Mouse (Mus musculus) lung, adult 2 months (tissue): ENCODE data around the gene Rabif. TPM values are rescaled to one million over a fixed set of nuclear protein-coding genes. Genes with fewer than 3 reads are reported as not detected.
"Not testable (repeated sequence)": the region's sequence is repeated elsewhere in the genome, so short reads cannot be mapped to it uniquely, and the experiment has no call there.

Experiments used
- DNase-seq: peaks from one replicate; pipeline ENCODE4 v3.0.0; 2022
- H3K4me1 ChIP-seq: fragments of 200-500 bp; 2 replicates; pipeline ENCODE4 v1.6.1; 2011; ENCODE audit warnings: low read length; ENCODE audit not compliant: control insufficient read depth, insufficient read depth
- H3K4me3 ChIP-seq: fragments of 200-500 bp; replicated peaks from 2 replicates; pipeline ENCODE3; 2011; ENCODE audit warnings: low read depth, mild to moderate bottlenecking, control low read depth, low read length; ENCODE audit errors: extremely low read depth
- CTCF ChIP-seq: fragments of 200-500 bp; IDR thresholded peaks from 2 replicates; pipeline ENCODE4 v1.5.1; 2011; ENCODE audit warnings: mild to moderate bottlenecking, low read length, control low read depth; ENCODE audit not compliant: insufficient read depth
- POLR2A ChIP-seq: fragments of 200-500 bp; IDR thresholded peaks from 2 replicates; pipeline ENCODE4 v1.6.1; 2011; ENCODE audit warnings: low read depth, mild to moderate bottlenecking, control low read depth, low read length, borderline replicate concordance; ENCODE audit errors: extremely low read depth
- WGBS: fragments of 180-500 bp; shearing (Covaris S2); methylation state at CpG from one replicate; pipeline ENCODE4 v1.1.7; 2018; 5-methylcytosine and 5-hydroxymethylcytosine counted together
- polyA plus RNA-seq: library from polyadenylated mRNA; depleted of rRNA; stranded (reverse); fragments of >200 nt; gene quantifications from 2 replicates; pipeline ENCODE4 v1.2.3, GENCODE M21; 2012

Gene Rabif
- polyA plus RNA-seq, 1 experiment, result 15.5 TPM

DNA sequence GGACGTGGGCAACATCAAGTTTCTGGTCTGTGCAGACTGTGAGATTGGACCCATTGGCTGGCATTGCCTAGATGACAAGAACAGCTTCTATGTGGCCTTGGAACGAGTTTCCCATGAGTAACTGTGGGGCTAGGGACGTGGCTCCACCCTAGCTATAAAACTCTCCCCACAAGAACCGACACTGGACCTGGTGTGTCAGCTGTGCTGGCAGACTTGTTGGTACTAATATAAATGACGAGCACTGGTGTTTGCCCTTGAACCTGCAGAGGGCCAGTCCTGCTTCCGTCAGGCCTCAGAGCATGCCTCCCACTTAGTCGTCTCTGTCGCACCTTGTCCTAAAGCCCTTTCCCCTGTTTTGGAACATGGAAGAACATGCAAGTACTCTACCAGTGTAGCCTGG is 11.8 kb downstream of the Rabif start:
- Histone ChIP-seq H3K4me1 (no peaks in the 10 kb centered on the region), H3K4me3 (no peak overlapping the region)
- DNase-seq, result no peak
- TF ChIP-seq CTCF (no peak), POLR2A (no peak)
- 90% methylated on average over 8 of the region's 8 CpGs for WGBS

DNA sequence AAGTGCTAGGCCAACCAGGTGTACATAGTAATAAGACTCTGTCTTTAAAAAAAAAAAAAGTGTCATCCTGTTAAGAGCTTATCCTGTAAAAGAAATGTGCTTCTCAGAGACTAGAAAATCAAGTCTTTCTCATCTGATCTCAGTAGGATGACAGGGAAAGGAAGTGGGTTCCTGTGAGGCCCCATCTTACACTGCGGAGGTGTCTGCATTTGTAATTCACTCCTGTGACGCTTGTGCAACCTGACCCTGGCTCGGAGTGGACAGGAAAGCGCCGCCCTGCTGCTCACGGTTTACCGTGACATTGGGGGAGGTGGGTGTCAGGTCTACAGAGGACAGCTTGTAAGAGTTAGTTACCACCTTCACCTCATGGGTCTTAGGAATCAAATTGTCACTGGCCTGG is 15.6 kb downstream of the Rabif start:
- TF ChIP-seq POLR2A, result no peak
- TF ChIP-seq CTCF, result no peak
- no peak for DNase-seq
- WGBS, result 48% methylated on average over 7 of the region's 7 CpGs

DNA sequence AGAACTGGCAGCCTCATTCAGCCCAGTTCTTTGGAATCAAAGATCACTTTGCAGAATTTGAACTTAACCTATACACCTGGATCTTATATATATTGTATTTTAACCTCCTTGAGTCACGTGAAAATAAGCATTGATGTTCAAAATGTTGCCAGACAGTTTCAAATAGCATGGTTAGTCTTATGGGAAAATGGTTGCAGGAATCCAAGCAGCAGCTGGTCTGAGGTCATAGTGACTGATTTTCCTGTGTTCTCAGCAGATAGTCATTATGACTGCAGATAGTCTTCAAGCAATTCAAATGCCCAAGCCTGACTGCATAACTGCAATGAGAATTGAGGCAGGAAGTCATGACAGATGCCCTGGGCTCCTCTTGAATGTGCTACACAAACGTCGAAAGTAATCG is 17.7 kb downstream of the Rabif start:
- no peak overlapping the region for H3K4me3 ChIP-seq
- no peaks in the 10 kb centered on the region; the same call in 1 of the 2 replicates for H3K4me1 ChIP-seq
- TF ChIP-seq CTCF, result no peak
- no peak for TF ChIP-seq POLR2A
- WGBS, result 58% methylated on average over 4 of the region's 4 CpGs
- no peak for DNase-seq

More for the DNA sequence above, 15.6 kb downstream of the Rabif start:
- H3K4me3 ChIP-seq, result no peak overlapping the region
- no peaks in the 10 kb centered on the region; the same call in 1 of the 2 replicates for H3K4me1 ChIP-seq

DNA sequence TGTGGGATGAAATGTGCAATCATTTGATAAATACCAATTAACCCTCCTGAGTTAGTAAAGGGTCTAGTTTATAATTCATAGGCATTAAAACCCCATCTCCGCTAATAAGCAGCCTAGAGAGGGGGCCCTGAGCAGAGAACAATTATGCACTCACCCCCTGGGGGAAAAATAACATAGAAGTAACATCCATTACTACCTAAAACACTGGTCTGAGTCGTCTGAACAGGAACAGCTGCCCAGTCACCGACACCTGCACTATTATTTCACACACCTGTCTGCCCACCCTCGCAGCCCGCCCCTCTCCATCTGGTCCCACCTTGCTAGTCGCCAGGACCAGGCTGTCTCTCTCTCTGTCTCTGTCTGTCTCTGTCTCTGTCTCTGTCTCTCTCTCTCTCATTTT is 18.1 kb downstream of the Rabif start:
- no peak for TF ChIP-seq CTCF
- TF ChIP-seq POLR2A, result no peak
- H3K4me1 ChIP-seq, result no peaks in the 10 kb centered on the region; the same call in 1 of the 2 replicates
- no peak for DNase-seq
- 70% methylated on average over 6 of the region's 6 CpGs for whole genome bisulfite sequencing
- H3K4me3 ChIP-seq, result no peak overlapping the region

DNA sequence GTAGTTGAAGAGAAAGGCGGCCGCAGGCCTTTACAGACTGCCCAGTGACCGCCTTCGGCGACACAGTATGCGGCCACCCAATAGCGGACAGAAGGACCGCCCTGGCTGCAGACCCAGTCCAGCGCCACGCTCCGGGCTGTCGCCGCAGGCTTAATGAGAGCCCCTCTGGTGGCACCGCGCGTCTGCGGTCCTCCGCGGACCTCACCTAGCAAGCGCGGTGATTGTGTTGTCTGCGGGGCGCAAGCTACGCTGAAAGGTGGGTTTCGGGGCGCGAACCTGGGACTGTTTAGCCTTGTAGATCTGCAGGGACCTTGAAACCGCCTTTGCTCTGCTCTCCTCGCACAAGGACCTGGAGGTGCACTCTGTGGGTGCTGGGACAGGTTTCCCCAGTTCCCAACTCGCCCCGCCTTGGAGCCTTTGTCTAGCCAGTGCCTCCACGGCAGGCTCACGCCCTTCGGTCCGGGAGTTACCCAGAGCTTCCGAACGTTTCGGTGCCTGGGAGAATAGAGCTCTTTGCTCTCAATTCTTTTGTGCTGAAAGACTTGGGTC is 18.9 kb downstream of the Rabif start:
- TF ChIP-seq CTCF, result no peak
- TF ChIP-seq POLR2A, result no peak
- peak; percentile 48 for DNase-seq
- WGBS, result 3% methylated on average over 38 of the region's 38 CpGs
- H3K4me1 ChIP-seq, result no peaks in the 10 kb centered on the region; the same call in 1 of the 2 replicates
- H3K4me3 ChIP-seq, result peak overlapping the region; percentile 52

DNA sequence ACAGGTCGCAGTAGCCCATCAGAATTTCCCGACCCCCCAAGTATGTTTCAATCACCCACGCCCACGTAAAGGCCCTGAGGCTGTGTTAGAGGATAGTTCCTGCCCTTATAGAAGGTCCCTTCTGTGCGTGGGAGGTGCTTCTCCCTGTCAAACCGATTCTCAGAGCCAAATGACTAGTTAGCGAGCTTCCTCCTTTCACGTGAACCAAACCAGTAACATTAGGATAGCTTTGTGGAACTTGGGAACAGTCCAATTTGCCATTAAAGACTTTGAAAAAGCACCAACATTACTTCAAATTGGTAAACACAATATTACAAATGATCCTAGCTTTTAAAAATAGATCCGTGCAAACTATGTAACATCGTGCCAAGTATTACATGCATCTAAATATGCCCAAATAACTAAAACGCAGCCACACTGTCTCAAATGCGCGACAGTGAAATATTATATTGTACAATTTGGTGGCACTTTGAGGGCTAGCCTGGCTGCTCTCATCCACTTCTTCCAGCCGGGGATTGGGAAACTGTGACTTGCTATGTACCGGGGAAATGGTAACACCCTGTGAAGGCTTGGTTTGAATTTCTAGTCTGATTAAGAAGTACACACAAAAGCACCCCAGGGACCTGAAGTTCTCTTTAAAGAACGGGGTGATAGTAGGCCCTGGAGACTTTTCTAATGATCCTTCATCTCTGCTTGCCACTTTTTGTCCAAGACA is 19.6 kb downstream of the Rabif start:
- DNase-seq, result no peak
- no peaks in the 10 kb centered on the region; the same call in 1 of the 2 replicates for H3K4me1 ChIP-seq
- peak overlapping the region; percentile 14 for H3K4me3 ChIP-seq
- 39% methylated on average over 16 of the region's 16 CpGs for WGBS
- no peak for TF ChIP-seq CTCF
- no peak for TF ChIP-seq POLR2A

DNA sequence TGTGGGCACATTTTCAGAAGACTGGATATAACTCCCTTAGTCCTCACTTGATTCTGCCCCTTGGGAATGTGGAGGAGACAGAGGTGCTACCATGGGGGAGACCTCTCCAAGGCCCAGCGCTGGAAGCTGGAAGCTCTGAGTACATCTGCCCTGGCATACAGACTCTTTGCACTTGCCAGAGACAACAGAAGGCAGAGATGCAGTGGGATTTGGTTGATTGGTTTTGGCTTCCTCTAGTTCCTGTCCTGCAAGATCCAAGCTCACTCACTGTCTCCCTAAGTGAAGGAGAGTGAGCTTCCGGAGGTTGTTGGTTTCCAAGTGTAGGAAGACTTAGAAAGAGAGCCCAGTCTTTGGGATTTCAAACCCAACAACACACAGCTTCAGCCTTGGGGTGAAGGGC is 21.4 kb downstream of the Rabif start:
- no peak for TF ChIP-seq CTCF
- TF ChIP-seq POLR2A, result no peak
- Histone ChIP-seq H3K4me3 (no peak overlapping the region), H3K4me1 (no peaks in the 10 kb centered on the region; the same call in 1 of the 2 replicates)
- DNase-seq, result no peak
- WGBS, result 60% methylated on average over 2 of the region's 2 CpGs

DNA sequence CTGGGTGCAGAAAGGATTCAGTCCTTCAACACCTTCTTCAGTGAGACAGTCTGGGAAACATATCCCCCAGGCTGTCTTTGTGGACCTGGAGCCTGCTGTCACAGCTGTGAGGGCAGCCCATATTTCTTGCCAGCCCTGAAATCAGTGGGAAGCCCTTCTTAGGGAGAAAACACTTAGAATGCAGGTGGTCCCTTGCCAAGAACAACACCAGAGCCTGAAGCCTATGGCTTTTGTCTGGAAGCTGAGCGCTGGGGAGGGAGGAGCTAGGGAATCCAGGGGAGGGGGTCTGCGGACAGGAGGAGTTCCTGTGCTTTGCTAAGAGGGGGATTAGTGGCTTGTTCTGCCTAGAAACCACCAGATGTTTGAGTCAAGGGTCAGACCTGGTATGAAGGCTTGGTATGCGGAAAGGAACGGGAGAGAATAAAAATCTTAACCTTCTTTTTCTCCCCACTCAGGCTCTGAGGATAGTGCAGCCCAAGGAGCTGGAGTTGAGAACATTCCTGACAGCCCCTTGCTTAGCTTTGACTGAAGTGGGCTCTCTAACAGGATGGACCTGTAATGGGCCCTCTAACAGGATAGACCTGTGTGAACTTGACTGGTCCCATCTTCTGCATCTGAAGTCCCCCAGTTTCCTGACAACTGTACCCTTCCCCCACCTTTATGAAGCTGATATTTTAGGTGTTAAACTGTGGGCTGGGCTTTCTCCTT is 22.2 kb downstream of the Rabif start:
- Histone ChIP-seq H3K4me3 (no peak overlapping the region), H3K4me1 (no peaks in the 10 kb centered on the region; the same call in 1 of the 2 replicates)
- TF ChIP-seq CTCF, result no peak
- TF ChIP-seq POLR2A, result no peak
- WGBS, result 38% methylated on average over 4 of the region's 4 CpGs
- DNase-seq, result no peak

DNA sequence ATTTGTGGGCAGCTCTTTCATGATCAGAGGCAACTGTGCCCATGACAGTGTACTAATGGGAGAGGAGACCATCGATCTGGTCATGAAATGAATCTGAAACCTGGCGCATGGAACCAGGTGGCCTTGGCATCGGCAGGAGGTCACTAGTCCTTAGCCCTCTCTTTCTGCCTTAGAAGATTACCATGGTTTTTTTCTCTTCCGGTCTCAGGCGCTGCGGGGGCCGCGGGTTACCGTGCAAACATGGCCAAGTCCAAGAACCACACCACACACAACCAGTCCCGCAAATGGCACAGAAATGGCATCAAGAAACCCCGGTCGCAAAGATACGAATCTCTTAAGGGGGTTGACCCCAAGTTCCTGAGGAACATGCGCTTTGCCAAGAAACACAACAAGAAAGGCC is 23.4 kb downstream of the Rabif start:
- 88% methylated on average over 14 of the region's 14 CpGs for WGBS
- not testable (repeated sequence) for H3K4me3 ChIP-seq, DNase-seq, H3K4me1 ChIP-seq

DNA sequence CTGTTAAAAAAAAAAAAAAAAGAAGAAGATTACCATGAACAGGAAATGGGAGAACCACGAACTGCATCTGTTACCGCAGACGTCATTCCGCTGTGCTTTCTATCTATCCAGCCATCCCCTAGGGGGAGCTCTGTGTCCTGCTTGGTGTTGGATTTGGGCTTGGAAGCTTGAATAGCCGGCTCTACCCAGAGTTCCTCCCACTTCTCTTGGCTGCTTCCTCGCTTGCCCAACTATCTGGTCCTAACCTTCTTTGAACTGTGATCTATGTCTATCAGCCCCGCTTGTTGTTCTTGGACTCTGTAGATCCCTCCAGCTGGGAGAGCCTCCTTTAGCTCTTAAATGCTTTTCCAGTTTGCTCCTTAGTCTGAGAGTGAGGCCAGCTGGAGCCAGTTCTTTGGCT is 24.2 kb downstream of the Rabif start:
- TF ChIP-seq CTCF (peak; percentile 91), POLR2A (no peak)
- no peak overlapping the region for H3K4me3 ChIP-seq
- peak; percentile 77 for DNase-seq
- no peaks in the 10 kb centered on the region for H3K4me1 ChIP-seq
- WGBS, result 3% methylated on average over 7 of the region's 7 CpGs

DNA sequence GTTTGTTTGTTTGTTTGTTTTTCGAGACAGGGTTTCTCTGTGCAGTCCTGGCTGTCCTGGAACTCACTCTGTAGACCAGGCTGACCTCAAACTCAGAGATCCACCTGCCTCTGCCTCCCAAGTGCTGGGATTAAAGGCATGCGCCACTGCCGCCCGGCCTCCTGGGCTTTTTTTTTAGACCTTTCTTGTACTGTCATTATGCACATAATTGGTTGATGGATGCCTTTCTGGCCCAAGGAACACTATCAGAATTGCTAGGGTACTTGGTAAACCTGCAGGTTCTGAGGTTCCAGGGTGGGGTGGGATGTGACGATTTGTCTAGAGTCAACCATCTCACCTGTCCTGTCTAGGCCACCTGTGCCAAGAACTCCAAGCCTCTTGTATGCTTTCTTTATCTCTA is 24.8 kb downstream of the Rabif start:
- H3K4me3 ChIP-seq, H3K4me1 ChIP-seq, DNase-seq: not testable (repeated sequence)
- 91% methylated on average over 5 of the region's 5 CpGs for WGBS
